Mouse (Mus musculus) embryonic facial prominence, embryonic 15.5 days (tissue): ENCODE data around the gene Fbxo8. TPM values are rescaled to one million over a fixed set of nuclear protein-coding genes. Genes with fewer than 3 reads are reported as not detected.

ENCODE experiments used
- ATAC-seq: fragments of 200-750 bp; cut with Nextera tagmentation; 2 replicates; pipeline ENCODE4 v1.8.0; 2017; ENCODE audit warnings: low read depth, moderate TSS enrichment; ENCODE audit not compliant: insufficient number of reproducible peaks, low FRiP score, low TSS enrichment
- H3K27ac ChIP-seq: fragments of 300-500 bp; sonication (generic); replicated peaks from 2 replicates; pipeline ENCODE4 v1.5.1; 2015; ENCODE audit warnings: mild to moderate bottlenecking, inconsistent platforms
- H3K27me3 ChIP-seq: fragments of 300-500 bp; sonication (generic); 2 replicates; pipeline ENCODE4 v1.6.1; 2015; ENCODE audit warnings: inconsistent platforms
- H3K36me3 ChIP-seq: fragments of 300-500 bp; sonication (generic); 2 replicates; pipeline ENCODE4 v1.6.1; 2015; ENCODE audit warnings: mild to moderate bottlenecking, inconsistent platforms
- H3K4me1 ChIP-seq: fragments of 300-500 bp; sonication (generic); 2 replicates; pipeline ENCODE4 v1.6.1; 2015; ENCODE audit warnings: inconsistent platforms
- H3K4me2 ChIP-seq: fragments of 300-500 bp; sonication (generic); replicated peaks from 2 replicates; pipeline ENCODE4 v1.6.1; 2015; ENCODE audit warnings: mild to moderate bottlenecking, inconsistent platforms
- H3K4me3 ChIP-seq: fragments of 300-500 bp; sonication (generic); replicated peaks from 2 replicates; pipeline ENCODE4 v1.5.1; 2015; ENCODE audit warnings: mild to moderate bottlenecking, inconsistent platforms
- H3K9ac ChIP-seq: fragments of 300-500 bp; sonication (generic); 2 replicates; pipeline ENCODE4 v1.6.1; 2015; ENCODE audit warnings: inconsistent platforms
- H3K9me3 ChIP-seq: fragments of 300-500 bp; sonication (generic); replicated peaks from 2 replicates; pipeline ENCODE4 v1.6.1; 2016; ENCODE audit warnings: inconsistent platforms
- WGBS: fragments of 180-500 bp; shearing (Covaris S2); methylation state at CpG from one replicate; pipeline ENCODE4 v1.1.7; 2015; 5-methylcytosine and 5-hydroxymethylcytosine counted together
- polyA plus RNA-seq: library from polyadenylated mRNA; unstranded; fragments of >200 nt; fragmentation: Nextera tagmentation; extraction: Ambion mirVana; gene quantifications from 2 replicates; pipeline ENCODE4 v1.2.1, GENCODE M21; 2015

Fbxo8 gene
- polyA plus RNA-seq, 1 experiment from 2014 or later = 40.2 TPM

- H3K9ac ChIP-seq = peak overlapping the region; percentile 69
- H3K36me3 ChIP-seq = no peaks in the 10 kb centered on the region
- H3K9me3 ChIP-seq = no peaks in the 10 kb centered on the region
- peak; percentile 97 for ATAC-seq
- peak overlapping the region; percentile 93 for H3K27ac ChIP-seq
- H3K4me1 ChIP-seq = peaks cover 11% of the 10 kb centered on the region; the same call in 1 of the 2 replicates
- H3K4me2 ChIP-seq = peak overlapping the region; percentile 51
- peak overlapping the region; percentile 98 for H3K4me3 ChIP-seq
- H3K27me3 ChIP-seq = no peaks in the 10 kb centered on the region
- under 1% methylated on average over 28 of the region's 28 CpGs for WGBS
These were observed 517 bp downstream of the Fbxo8 start for GRCm38 (mm10) chr8:56551361-56551852.

- peak overlapping the region; percentile 69 for H3K9ac ChIP-seq
- 28% methylated on average over 10 of the region's 10 CpGs for WGBS
These were observed 1.2 kb downstream of the Fbxo8 start for GRCm38 (mm10) chr8:56552045-56552444.

GRCm38 (mm10) chr8:56552551-56553103 lies 1.7 kb downstream of the Fbxo8 start:
- ATAC-seq = no peak
- 73% methylated on average over 5 of the region's 5 CpGs for WGBS
- H3K36me3 ChIP-seq = no peaks in the 10 kb centered on the region
- peaks cover 11% of the 10 kb centered on the region; the same call in 1 of the 2 replicates for H3K4me1 ChIP-seq
- H3K27me3 ChIP-seq = no peaks in the 10 kb centered on the region
- no peak overlapping the region for H3K4me3 ChIP-seq
- H3K27ac ChIP-seq = no peak overlapping the region
- no peak overlapping the region for H3K4me2 ChIP-seq
- H3K9ac ChIP-seq = no peak overlapping the region
- no peaks in the 10 kb centered on the region for H3K9me3 ChIP-seq

More at GRCm38 (mm10) chr8:56552045-56552444, 1.2 kb downstream of the Fbxo8 start:
- Histone ChIP-seq H3K4me3 (peak overlapping the region; percentile 98), H3K27me3 (no peaks in the 10 kb centered on the region), H3K36me3 (no peaks in the 10 kb centered on the region), H3K27ac (peak overlapping the region; percentile 93; the same call in 1 of the 2 replicates), H3K9me3 (no peaks in the 10 kb centered on the region), H3K4me1 (peaks cover 11% of the 10 kb centered on the region; the same call in 1 of the 2 replicates), H3K4me2 (peak overlapping the region; percentile 51)
- no peak for ATAC-seq

GRCm38 (mm10) chr8:56564399-56565047 lies 13.6 kb downstream of the Fbxo8 start:
- H3K4me2 ChIP-seq = no peak overlapping the region
- H3K4me3 ChIP-seq = no peak overlapping the region
- no peaks in the 10 kb centered on the region for H3K9me3 ChIP-seq
- H3K4me1 ChIP-seq = no peaks in the 10 kb centered on the region
- H3K27ac ChIP-seq = no peak overlapping the region
- ATAC-seq = no peak
- WGBS = 87% methylated on average over 4 of the region's 4 CpGs
- H3K36me3 ChIP-seq = 0 out of 2 replicates have a peak, but pooled peaks cover 3% of the 10 kb centered on the region
- H3K9ac ChIP-seq = no peak overlapping the region
- H3K27me3 ChIP-seq = no peaks in the 10 kb centered on the region

- ATAC-seq = no peak
- 94% methylated on average over 9 of the region's 9 CpGs for WGBS
These were observed 16.0 kb downstream of the Fbxo8 start for GRCm38 (mm10) chr8:56566856-56567255.

GRCm38 (mm10) chr8:56580918-56581317 lies 30.0 kb downstream of the Fbxo8 start:
- WGBS = 93% methylated on average over 4 of the region's 4 CpGs

More at GRCm38 (mm10) chr8:56566856-56567255, 16.0 kb downstream of the Fbxo8 start:
- Histone ChIP-seq H3K4me2 (no peak overlapping the region), H3K9ac (no peak overlapping the region), H3K27ac (no peak overlapping the region), H3K4me3 (no peak overlapping the region), H3K4me1 (no peaks in the 10 kb centered on the region), H3K9me3 (no peaks in the 10 kb centered on the region), H3K27me3 (no peaks in the 10 kb centered on the region), H3K36me3 (0 out of 2 replicates have a peak, but pooled peaks cover 3% of the 10 kb centered on the region)

GRCm38 (mm10) chr8:56582841-56583240 lies 32.0 kb downstream of the Fbxo8 start:
- Histone ChIP-seq H3K36me3 (no peaks in the 10 kb centered on the region), H3K9me3 (no peaks in the 10 kb centered on the region), H3K4me3 (no peak overlapping the region), H3K4me1 (no peaks in the 10 kb centered on the region), H3K27ac (no peak overlapping the region), H3K27me3 (no peaks in the 10 kb centered on the region), H3K9ac (no peak overlapping the region), H3K4me2 (no peak overlapping the region)
- ATAC-seq = no peak

More at GRCm38 (mm10) chr8:56580918-56581317, 30.0 kb downstream of the Fbxo8 start:
- Histone ChIP-seq H3K36me3 (no peaks in the 10 kb centered on the region), H3K9me3 (no peaks in the 10 kb centered on the region), H3K4me3 (no peak overlapping the region), H3K27me3 (no peaks in the 10 kb centered on the region), H3K4me2 (no peak overlapping the region), H3K27ac (no peak overlapping the region), H3K9ac (no peak overlapping the region), H3K4me1 (no peaks in the 10 kb centered on the region)
- no peak for ATAC-seq

- Histone ChIP-seq H3K36me3 (no peaks in the 10 kb centered on the region), H3K4me1 (no peaks in the 10 kb centered on the region), H3K9ac (no peak overlapping the region), H3K4me3 (no peak overlapping the region), H3K9me3 (no peaks in the 10 kb centered on the region), H3K27me3 (no peaks in the 10 kb centered on the region), H3K27ac (no peak overlapping the region), H3K4me2 (no peak overlapping the region)
- ATAC-seq = no peak
- WGBS = 62% methylated on average over 2 of the region's 2 CpGs
These were observed 38.1 kb downstream of the Fbxo8 start for GRCm38 (mm10) chr8:56589004-56589403.

GRCm38 (mm10) chr8:56591084-56591483 lies 40.2 kb downstream of the Fbxo8 start:
- 100% methylated on average over 1 of the region's 1 CpGs for WGBS
- Histone ChIP-seq H3K27ac (no peak overlapping the region), H3K4me3 (no peak overlapping the region), H3K27me3 (no peaks in the 10 kb centered on the region), H3K9me3 (no peaks in the 10 kb centered on the region), H3K4me2 (no peak overlapping the region), H3K9ac (no peak overlapping the region), H3K36me3 (no peaks in the 10 kb centered on the region), H3K4me1 (no peaks in the 10 kb centered on the region)
- no peak for ATAC-seq

- H3K27me3 ChIP-seq = no peaks in the 10 kb centered on the region
- no peak overlapping the region for H3K9ac ChIP-seq
- no peak overlapping the region for H3K27ac ChIP-seq
- no peaks in the 10 kb centered on the region for H3K4me1 ChIP-seq
- no peaks in the 10 kb centered on the region for H3K36me3 ChIP-seq
- H3K4me3 ChIP-seq = no peak overlapping the region
- no peak for ATAC-seq
- WGBS = 97% methylated on average over 5 of the region's 5 CpGs
- H3K4me2 ChIP-seq = no peak overlapping the region
- H3K9me3 ChIP-seq = no peaks in the 10 kb centered on the region
These were observed 40.6 kb downstream of the Fbxo8 start for GRCm38 (mm10) chr8:56591502-56591901.

GRCm38 (mm10) chr8:56606481-56606880 lies 55.6 kb downstream of the Fbxo8 start:
- no peaks in the 10 kb centered on the region for H3K4me1 ChIP-seq
- H3K4me2 ChIP-seq = no peak overlapping the region
- no peak overlapping the region for H3K4me3 ChIP-seq
- ATAC-seq = no peak
- H3K27ac ChIP-seq = no peak overlapping the region
- no peaks in the 10 kb centered on the region for H3K27me3 ChIP-seq
- 37% methylated on average over 3 of the region's 3 CpGs for WGBS
- H3K9ac ChIP-seq = no peak overlapping the region
- no peaks in the 10 kb centered on the region for H3K36me3 ChIP-seq
- no peaks in the 10 kb centered on the region for H3K9me3 ChIP-seq
